Mouse (Mus musculus) adrenal gland, adult (tissue): ENCODE measurements around the gene Aloxe3.

Experiments
- DNase-seq, 2 experiments: peaks; one replicate each; pipeline ENCODE4 v3.0.0; 2022 to 2023; ENCODE audit warnings: low spot score in 1 of 2; ENCODE audit not compliant: inconsistent age in 2 of 2

The Aloxe3 gene

GRCm38 (mm10) chr11:69169313-69169712, 43.6 kb downstream of the Aloxe3 start:
- no peak for DNase-seq

- peak; percentile 46 to 81 for DNase-seq
These were observed 45.9 kb downstream of the Aloxe3 start for GRCm38 (mm10) chr11:69171626-69172025.

GRCm38 (mm10) chr11:69172606-69173005, 46.9 kb downstream of the Aloxe3 start:
- peak in 1 of 2 experiments; percentile 50 for DNase-seq

DNA sequence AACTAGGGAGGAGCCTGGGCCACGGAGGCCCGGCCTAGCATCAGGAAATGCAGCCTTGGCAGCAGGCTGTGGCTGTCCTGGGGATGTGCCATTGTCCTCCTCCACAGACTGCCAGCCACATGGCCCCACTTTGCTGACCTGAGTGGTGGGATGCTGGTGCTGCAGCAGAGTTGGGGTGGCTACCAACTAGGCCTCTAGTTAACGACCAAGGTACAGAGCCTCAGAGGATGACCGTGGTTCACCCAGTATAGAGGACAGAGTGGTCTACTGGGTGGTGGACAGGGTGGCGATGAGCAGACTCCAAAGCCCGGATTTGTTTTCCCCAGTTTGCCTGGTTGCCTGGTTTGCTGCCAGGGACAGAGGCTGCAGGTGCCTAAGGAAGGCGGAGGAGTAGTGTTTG, 49.0 kb downstream of the Aloxe3 start:
- DNase-seq = no peak

- DNase-seq = no peak
These were observed 52.8 kb downstream of the Aloxe3 start for GRCm38 (mm10) chr11:69178525-69178924.

DNA sequence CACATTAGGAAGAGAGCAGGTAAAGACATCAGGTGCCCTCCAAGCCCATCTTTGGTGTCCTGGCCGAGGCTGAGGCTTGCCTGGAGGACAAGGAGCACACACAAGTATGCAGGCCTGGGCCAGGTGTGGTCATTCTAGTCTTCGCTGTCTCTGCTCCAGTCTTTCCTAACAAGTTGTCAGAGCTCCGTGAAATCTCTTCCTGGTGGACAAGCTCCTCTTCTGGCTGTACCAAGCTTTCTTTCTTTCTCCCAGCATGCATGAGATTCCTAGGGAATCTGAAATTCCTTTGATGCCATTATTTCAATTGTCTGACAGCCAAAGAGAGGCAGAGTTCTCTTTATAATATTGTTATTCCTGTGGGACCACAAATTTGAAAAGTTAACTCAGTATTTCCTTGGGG, 53.8 kb downstream of the Aloxe3 start:
- DNase-seq = no peak

GRCm38 (mm10) chr11:69180120-69180519, 54.4 kb downstream of the Aloxe3 start:
- no peak for DNase-seq

- no peak for DNase-seq
These were observed 59.3 kb downstream of the Aloxe3 start for GRCm38 (mm10) chr11:69185031-69185430.

DNA sequence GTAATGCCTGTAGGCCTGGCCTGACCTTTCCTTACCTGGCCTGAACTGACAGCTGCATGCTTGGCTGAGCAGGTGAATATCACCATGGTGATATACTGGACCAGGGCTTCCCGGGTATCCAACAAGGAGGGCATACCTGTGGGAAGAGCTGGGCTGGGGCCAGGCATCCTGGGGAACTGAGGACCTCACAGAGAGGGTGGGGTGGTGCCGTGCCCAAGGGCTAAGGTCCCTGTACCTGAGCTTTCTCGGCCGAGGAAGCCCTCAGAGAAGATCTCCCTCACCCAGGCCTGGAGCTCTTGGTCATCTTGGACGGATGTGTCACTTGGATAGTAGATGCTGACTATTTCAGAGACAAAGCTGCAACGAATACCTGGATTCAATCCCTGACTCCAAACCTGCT, 60.2 kb downstream of the Aloxe3 start:
- DNase-seq = no peak

GRCm38 (mm10) chr11:69192840-69193239, 67.1 kb downstream of the Aloxe3 start:
- DNase-seq = peak; percentile 27 to 70

- DNase-seq = peak in 1 of 2 experiments; percentile 26
These were observed 71.1 kb downstream of the Aloxe3 start for GRCm38 (mm10) chr11:69196766-69197165.

DNA sequence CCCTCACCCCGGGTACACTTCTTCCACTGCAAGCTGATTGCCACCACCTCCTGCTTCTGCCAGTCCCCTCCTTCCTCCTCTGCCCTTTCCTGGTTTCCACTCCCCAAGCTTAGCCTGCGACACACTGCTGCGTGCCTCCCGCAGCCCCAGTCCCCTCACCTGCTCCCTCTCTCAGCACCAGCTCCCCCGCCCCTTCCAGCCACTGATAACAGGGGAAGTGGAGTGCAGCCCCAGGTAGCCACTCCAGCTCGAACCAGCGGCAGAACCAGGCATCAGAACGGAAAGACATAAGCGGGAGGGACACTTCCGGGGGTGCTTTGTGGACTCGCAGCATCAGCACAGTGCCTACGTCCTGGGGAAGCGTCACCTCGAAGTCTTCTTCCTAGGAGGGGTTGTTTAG, 71.5 kb downstream of the Aloxe3 start:
- peak in 1 of 2 experiments; percentile 24 for DNase-seq

GRCm38 (mm10) chr11:69197743-69198142, 72.0 kb downstream of the Aloxe3 start, which contains the start of gene Alox8:
TSS of gene Alox8 (minus strand) at chr11:69197843.
- no peak for DNase-seq
